ENCODE assay signal across 8 mouse cellular contexts in the genomic region with DNA sequence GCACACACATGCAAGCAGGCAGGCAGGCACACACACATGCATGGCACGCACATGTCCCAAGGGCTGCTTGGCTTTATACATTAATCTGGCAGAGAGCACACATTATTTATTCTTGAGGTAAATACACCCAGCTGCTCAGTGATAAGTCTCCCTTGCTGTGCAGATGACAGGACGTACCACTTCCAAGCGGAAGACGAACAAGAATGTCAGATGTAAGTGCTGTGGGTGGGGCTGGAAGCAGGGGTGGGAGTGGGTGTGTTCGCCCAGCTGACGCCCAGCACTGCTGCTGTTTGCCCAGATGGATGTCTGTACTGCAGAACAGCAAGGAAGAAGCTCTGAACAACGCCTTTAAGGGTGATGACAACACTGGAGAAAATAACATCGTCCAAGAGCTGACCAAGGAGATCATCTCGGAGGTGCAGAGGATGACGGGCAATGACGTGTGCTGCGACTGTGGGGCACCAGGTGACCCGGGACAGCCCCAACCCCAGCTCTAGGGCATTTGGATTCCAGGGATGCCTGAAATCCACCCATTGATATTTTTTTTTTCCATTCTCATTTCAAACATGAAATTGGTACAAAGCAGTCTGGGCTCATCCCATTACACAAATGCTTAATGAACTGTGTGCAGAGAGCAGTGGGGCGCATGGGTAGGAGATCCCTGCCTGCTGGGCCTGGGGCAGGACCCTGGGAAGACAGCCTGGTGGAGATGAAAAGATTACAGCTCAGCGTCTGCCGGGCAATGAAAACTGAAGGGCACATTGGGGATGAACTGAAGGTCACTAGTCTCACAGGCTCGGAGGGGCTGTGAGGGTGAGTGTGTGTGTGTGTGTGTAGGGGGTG. TPM values are rescaled to one million over a fixed set of nuclear protein-coding genes. Genes with fewer than 3 reads are reported as not detected.
DNase-seq lines count a peak whose midpoint lies in the region; ATAC-seq lines count a peak whose summit lies in the region.

No protein-coding gene starts in this region.

- no peaks in the 10 kb centered on the region for H3K9me3 ChIP-seq in intestine, embryonic 16.5 days (ENCODE audit: control insufficient read depth, low read length)

- DNase-seq in frontal cortex, postnatal 10 days (ENCODE audit: low spot score in 2 of 2): no peak
- peak; percentile 83 for DNase-seq in Muller cell, postnatal 12 days (ENCODE audit: inconsistent ontology term)
- peak; percentile 35 to 75 for DNase-seq in layer of hippocampus, adult 18-20 months (ENCODE audit: low spot score in 2 of 2)
- DNase-seq in lung, postnatal 10 days: peak; percentile 72
- no peak for DNase-seq in heart, postnatal 4 days
- DNase-seq in adrenal gland, postnatal 25 days: no peak

- no peak overlapping the region for H3K9ac ChIP-seq in intestine, embryonic 16.5 days (ENCODE audit: low read depth, low read length)

- 68% methylated on average over 17 of the region's 17 CpGs for WGBS in intestine, embryonic 16.5 days

- no peaks in the 10 kb centered on the region for H3K27me3 ChIP-seq in intestine, embryonic 16.5 days (replicated peaks; ENCODE audit: control insufficient read depth, insufficient read depth, low read length)

- H3K4me1 ChIP-seq in intestine, embryonic 16.5 days (ENCODE audit: control insufficient read depth, insufficient read depth, low read length): peaks cover 9% of the 10 kb centered on the region

- H3K4me2 ChIP-seq in intestine, embryonic 16.5 days (ENCODE audit: low read depth, low read length): no peak overlapping the region

- no peak overlapping the region for H3K27ac ChIP-seq in intestine, embryonic 16.5 days (ENCODE audit: low read length)

- no peak overlapping the region for H3K4me3 ChIP-seq in intestine, embryonic 16.5 days (ENCODE audit: low read length)

- ATAC-seq in frontal cortex, adult (ENCODE audit: low TSS enrichment): peak; percentile 35
- ATAC-seq in intestine, embryonic 16.5 days: no peak

- H3K36me3 ChIP-seq in intestine, embryonic 16.5 days (ENCODE audit: control insufficient read depth, insufficient read depth, low read length): no peaks in the 10 kb centered on the region

RNA-seq across cellular contexts. Expression of a gene that starts 55.9 kb away (rescaled TPM):
- 10 to 100 TPM; 46.9 to 47.1 TPM for total RNA-seq in layer of hippocampus, adult 18-20 months (2021)
- 94.2 and 105 TPM in 2 replicates for polyA plus RNA-seq in intestine, embryonic 16.5 days (2015; fragmentation: Nextera tagmentation; extraction: Ambion mirVana)
- 10 to 100 TPM; 42.4 to 43.7 TPM for total RNA-seq in heart, postnatal 4 days (2021)
- total RNA-seq in adrenal gland, postnatal 25 days (2021): 69.8 and 82.3 TPM in 2 replicates

RNA-seq across cellular contexts. Expression of a gene that starts 56.8 kb away (rescaled TPM):
- total RNA-seq in layer of hippocampus, adult 18-20 months (2021): 10 to 100 TPM; 40.7 to 43.4 TPM
- 40.1 and 42.5 TPM in 2 replicates for polyA plus RNA-seq in intestine, embryonic 16.5 days (2015; fragmentation: Nextera tagmentation; extraction: Ambion mirVana)
- total RNA-seq in heart, postnatal 4 days (2021): 10 to 100 TPM; 36.6 to 40.2 TPM
- 89.2 and 102 TPM in 2 replicates for total RNA-seq in adrenal gland, postnatal 25 days (2021)

Comparison
In these comparisons a context has a peak if more than half of its experiments do, and no peak if none do; other contexts are left out.
1. DNase-seq: peak in Muller cell, postnatal 12 days (single experiment), layer of hippocampus, adult 18-20 months (2 of 2) and lung, postnatal 10 days (single experiment); none in frontal cortex, postnatal 10 days (0 of 2), heart, postnatal 4 days (single experiment) and adrenal gland, postnatal 25 days (single experiment).